ENCODE assay signal across 8 mouse cellular contexts in the genomic region with DNA sequence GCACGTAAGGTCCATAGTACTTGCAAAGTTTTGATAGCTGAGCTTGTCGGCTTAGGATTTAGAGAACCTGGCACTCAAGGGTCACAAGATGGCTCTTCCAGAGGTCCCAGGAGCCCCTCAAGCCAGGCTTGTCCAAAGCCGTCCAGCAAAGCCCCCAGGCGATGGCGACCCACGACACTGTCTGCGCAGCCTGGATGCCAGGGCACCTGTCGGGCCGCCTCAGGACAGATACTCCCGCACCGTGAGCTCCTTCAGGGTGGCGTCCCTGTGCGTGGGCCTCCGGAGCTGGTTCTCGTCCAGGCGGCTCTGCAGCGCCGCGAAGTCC. TPM values are rescaled to one million over a fixed set of nuclear protein-coding genes. Genes with fewer than 3 reads are reported as not detected.
DNase-seq lines count a peak whose midpoint lies in the region; ATAC-seq and TF ChIP-seq lines count a peak whose summit lies in the region.

No protein-coding gene starts in this region.

- intact Hi-C loops in gastrocnemius, postnatal 36 days (cut with DNase I) = loop anchor here (5.0 kb wide), 1 partner anchor 70 kb away; a partner anchor contains a TSS

- H3K4me1 ChIP-seq in erythroblast, embryonic 14.5 days (ENCODE audit: control insufficient read depth) = peaks cover 7% of the 10 kb centered on the region
- peaks cover 10% of the 10 kb centered on the region for H3K4me1 ChIP-seq in liver, embryonic 13.5 days (replicated peaks)
- 0 out of 2 replicates have a peak, but pooled peaks cover 3% of the 10 kb centered on the region for H3K4me1 ChIP-seq in stomach, postnatal 0 days (replicated peaks; ENCODE audit: control insufficient read depth, insufficient read depth)

- TF ChIP-seq EP300 in stomach, postnatal 0 days (optimal IDR thresholded peaks at IDR 0.05) = no peak

- peak; percentile 28 for DNase-seq in ovary, postnatal 10 days (ENCODE audit: low spot score)
- DNase-seq in ovary, postnatal 14 days (ENCODE audit: low spot score) = no peak
- DNase-seq in liver, embryonic 13.5 days = no peak
- DNase-seq in stomach, postnatal 0 days (ENCODE audit: low spot score) = no peak
- DNase-seq in right cerebral cortex, postnatal 36 days (ENCODE audit: low spot score in 2 of 2) = no peak
- no peak for DNase-seq in gastrocnemius, postnatal 36 days

- H3K9ac ChIP-seq in liver, embryonic 13.5 days = no peak overlapping the region
- peak overlapping the region; percentile 71 for H3K9ac ChIP-seq in stomach, postnatal 0 days (ENCODE audit: low read length)

- peak overlapping the region; percentile 66 for H3K4me2 ChIP-seq in liver, embryonic 13.5 days
- peak overlapping the region; percentile 78 for H3K4me2 ChIP-seq in stomach, postnatal 0 days (replicated peaks; ENCODE audit: low read depth)

- H3K9me3 ChIP-seq in erythroblast, embryonic 14.5 days (ENCODE audit: control insufficient read depth, low read length) = no peaks in the 10 kb centered on the region
- H3K9me3 ChIP-seq in liver, embryonic 13.5 days (replicated peaks) = no peaks in the 10 kb centered on the region
- H3K9me3 ChIP-seq in stomach, postnatal 0 days (ENCODE audit: control insufficient read depth, low read length) = no peaks in the 10 kb centered on the region

- no peak overlapping the region for H3K27ac ChIP-seq in liver, embryonic 13.5 days
- no peak overlapping the region for H3K27ac ChIP-seq in stomach, postnatal 0 days (replicated peaks)

- H3K27me3 ChIP-seq in erythroblast, embryonic 14.5 days (ENCODE audit: control insufficient read depth) = peaks cover 22% of the 10 kb centered on the region
- H3K27me3 ChIP-seq in liver, embryonic 13.5 days = peaks cover 41% of the 10 kb centered on the region
- H3K27me3 ChIP-seq in stomach, postnatal 0 days (ENCODE audit: control insufficient read depth, insufficient read depth, low read length) = no peaks in the 10 kb centered on the region

- H3K36me3 ChIP-seq in erythroblast, embryonic 14.5 days (ENCODE audit: control insufficient read depth) = no peaks in the 10 kb centered on the region
- no peaks in the 10 kb centered on the region for H3K36me3 ChIP-seq in liver, embryonic 13.5 days
- H3K36me3 ChIP-seq in stomach, postnatal 0 days (ENCODE audit: control insufficient read depth, insufficient read depth, low read length) = no peaks in the 10 kb centered on the region

- no peak for TF ChIP-seq CTCF in stomach, postnatal 0 days (IDR thresholded peaks at IDR 0.05; ENCODE audit: low read depth)

- ATAC-seq in erythroblast, adult 5-6 weeks (replicated peaks; ENCODE audit: low FRiP score, poor library complexity, severe bottlenecking) = no peak
- no peak for ATAC-seq in liver, embryonic 13.5 days (ENCODE audit: low read depth)
- no peak for ATAC-seq in stomach, postnatal 0 days (ENCODE audit: low FRiP score, low TSS enrichment)

- 12% methylated on average over 19 of the region's 19 CpGs for WGBS in liver, embryonic 13.5 days (ENCODE audit: insufficient replicate concordance)
- 19% methylated on average over 19 of the region's 19 CpGs for WGBS in stomach, postnatal 0 days

- H3K4me3 ChIP-seq in erythroblast, embryonic 14.5 days (replicated peaks) = peak overlapping the region; percentile 41
- H3K4me3 ChIP-seq in liver, embryonic 13.5 days (replicated peaks) = peak overlapping the region; percentile 49
- H3K4me3 ChIP-seq in stomach, postnatal 0 days (ENCODE audit: low read depth, low read length) = peak overlapping the region; percentile 42

RNA-seq across cellular contexts. Expression of a gene that starts 9.0 kb away (rescaled TPM):
- polyA plus RNA-seq in erythroblast, embryonic 14.5 days (2012) = 0.09 and 0.15 TPM in 2 replicates
- 12.3 and 14.2 TPM in 2 replicates for total RNA-seq in erythroblast, adult 5-6 weeks (2015; ENCODE audit: low replicate concordance)
- total RNA-seq in erythroblast, adult 5-6 weeks (2017; ENCODE audit: low replicate concordance) = 5.8 and 7.8 TPM in 2 replicates
- 2.5 and 2.7 TPM in 2 replicates for polyA plus RNA-seq in liver, embryonic 13.5 days (2015; fragmentation: Nextera tagmentation; extraction: Ambion mirVana)
- 2.0 and 2.1 TPM in 2 replicates for polyA plus RNA-seq in stomach, postnatal 0 days (2015; fragmentation: Nextera tagmentation; extraction: Ambion mirVana)
- under 1 TPM; 0.37 to 0.43 TPM for total RNA-seq in gastrocnemius, postnatal 36 days (2021)

RNA-seq across cellular contexts. Expression of a gene that starts 20.2 kb away (rescaled TPM):
- polyA plus RNA-seq in erythroblast, embryonic 14.5 days (2012) = not detected in 2 replicates
- total RNA-seq in erythroblast, adult 5-6 weeks (2015; ENCODE audit: low replicate concordance) = 0.96 TPM in 1 of 2 replicates, not detected in the other
- 0.28 and 0.34 TPM in 2 replicates for total RNA-seq in erythroblast, adult 5-6 weeks (2017; ENCODE audit: low replicate concordance)
- 0.02 TPM in 1 of 2 replicates, not detected in the other for polyA plus RNA-seq in liver, embryonic 13.5 days (2015; fragmentation: Nextera tagmentation; extraction: Ambion mirVana)
- polyA plus RNA-seq in stomach, postnatal 0 days (2015; fragmentation: Nextera tagmentation; extraction: Ambion mirVana) = 0.12 and 0.15 TPM in 2 replicates
- total RNA-seq in gastrocnemius, postnatal 36 days (2021) = under 1 TPM; 0.25 to 0.36 TPM
